Mouse (Mus musculus): ENCODE data around the gene Acss1.

The Acss1 gene

DNA sequence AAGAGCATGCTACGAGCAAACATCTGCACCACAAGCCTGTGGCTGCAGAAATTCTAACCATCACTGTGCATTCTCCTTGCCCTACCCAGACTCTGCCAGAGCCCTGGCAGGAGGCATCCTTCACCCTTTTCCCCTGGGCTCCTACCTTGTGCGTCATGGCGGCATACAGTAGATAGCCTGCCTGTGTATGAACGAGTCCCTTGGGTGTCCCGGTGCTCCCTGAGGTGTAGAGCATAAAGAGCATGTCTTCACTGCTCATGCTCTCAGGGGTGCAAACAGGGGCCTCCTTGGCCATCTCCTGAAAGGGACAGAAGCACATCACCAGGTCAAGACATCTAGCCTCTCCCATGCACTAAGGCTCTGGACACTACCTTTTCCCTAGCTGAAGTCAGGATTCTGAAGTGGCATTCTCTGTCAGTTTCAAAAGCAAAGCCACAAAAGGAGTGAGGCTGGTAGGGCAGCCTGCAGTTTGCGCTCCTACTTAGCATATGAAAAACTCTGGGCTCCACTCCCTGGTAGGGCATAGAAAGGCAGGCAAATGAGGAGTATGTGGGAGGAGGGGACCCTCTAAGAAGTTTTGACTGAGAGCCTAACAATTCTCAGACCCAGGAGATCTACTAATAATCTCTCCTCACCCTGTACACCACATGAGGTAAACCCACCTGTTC lies 30.5 kb downstream of the Acss1 start:
- no peak for DNase-seq

- no peak for DNase-seq
Observed at GRCm38 (mm10) chr2:150635877-150636446, 32.3 kb downstream of the Acss1 start.

DNA sequence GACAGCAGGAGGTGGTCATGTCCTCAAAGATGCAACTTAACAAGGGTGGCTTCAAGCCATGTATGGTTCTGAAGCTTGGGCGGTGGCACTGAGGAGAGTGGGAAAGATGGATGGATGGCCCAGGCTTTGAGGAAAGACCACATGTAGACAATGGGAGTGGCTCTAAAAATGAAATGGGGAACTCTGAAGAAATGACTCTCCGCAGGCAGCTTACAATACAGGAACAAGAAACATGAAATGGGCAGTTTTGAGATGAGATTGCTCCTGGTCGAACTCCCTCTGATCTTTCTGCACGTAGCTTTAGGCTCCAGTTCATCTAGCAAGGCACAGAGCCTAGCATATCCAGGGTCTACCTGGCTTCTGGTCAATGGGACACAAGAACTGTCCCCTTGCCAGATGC lies 39.0 kb downstream of the Acss1 start:
- no peak for DNase-seq

DNA sequence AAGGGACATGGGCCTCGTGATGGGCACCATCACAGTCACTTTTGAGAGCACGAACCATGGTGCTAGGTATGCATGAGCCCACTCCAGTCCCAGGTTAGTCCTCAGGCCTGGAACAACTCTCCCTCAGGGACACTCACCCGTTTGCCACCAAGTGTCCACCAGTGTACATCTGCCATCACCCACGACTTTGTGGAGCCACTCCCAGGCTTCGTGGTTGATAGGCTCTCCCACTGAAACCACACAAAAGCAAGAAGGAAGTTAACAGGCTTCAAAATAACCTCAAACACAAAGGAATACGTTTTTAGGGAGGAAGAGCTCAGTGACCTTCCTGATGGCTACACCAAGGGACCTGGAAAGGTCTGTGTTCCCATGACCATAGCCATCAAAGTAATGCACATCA lies 41.2 kb downstream of the Acss1 start:
- DNase-seq, result no peak

- DNase-seq, result no peak
Observed at GRCm38 (mm10) chr2:150624926-150625325, 43.4 kb downstream of the Acss1 start.

DNA sequence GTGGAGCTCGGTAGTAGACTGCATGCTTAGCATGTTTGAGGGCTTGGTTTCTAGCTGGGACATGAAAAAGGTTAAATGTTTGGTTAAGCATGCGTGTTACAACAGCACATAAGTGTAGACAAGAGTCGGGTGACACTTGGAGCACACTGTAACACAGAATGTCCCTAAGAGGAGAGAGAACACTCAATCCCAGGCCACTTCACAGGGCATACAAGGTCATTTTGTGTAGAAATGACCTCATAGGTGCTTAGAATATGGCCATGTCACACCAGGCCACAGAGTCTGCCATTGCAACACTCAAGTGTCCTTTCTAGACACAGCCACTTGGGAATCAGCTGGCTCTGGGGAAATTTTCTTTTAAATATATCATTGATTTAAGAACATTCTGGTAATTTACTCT lies 44.3 kb downstream of the Acss1 start:
- DNase-seq, result no peak

DNA sequence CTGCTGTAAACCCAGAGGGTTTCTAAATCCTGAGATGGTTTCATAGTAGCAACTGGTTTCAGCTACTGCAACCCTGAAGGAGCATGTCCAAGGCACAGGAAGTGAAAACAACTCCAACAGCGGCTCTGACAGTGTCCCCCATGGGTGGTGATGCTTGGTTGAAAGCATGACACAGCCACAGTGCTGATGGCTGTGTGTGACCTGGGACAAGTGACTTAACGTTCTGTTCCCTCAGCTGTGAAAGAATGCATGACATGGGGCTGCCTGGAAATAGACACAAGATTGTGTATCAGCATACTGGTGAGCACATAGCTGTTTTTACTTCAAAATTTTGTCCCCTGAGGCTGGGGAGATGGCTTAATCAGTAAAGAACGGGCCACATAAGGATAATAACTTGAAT lies 46.6 kb downstream of the Acss1 start:
- no peak for DNase-seq

DNA sequence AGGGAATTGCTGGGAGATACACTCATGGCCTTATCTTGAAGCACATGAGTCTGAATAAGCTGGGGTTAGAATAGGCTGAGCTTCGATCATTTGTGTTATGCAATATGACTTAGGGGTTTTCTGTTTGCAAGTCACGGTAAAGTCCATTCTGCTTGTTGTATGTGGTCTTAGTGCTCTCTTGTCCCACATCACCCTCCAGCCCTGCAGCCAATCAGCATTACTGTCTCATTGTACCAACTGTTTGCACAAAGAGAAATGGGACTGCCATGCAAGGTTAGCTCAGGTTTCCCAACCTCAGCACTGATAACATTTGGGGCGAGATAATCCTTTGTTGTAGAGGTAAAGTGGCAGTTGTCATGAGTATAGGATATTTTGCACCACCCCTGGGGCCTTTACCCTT lies 58.2 kb downstream of the Acss1 start:
- no peak for DNase-seq

DNA sequence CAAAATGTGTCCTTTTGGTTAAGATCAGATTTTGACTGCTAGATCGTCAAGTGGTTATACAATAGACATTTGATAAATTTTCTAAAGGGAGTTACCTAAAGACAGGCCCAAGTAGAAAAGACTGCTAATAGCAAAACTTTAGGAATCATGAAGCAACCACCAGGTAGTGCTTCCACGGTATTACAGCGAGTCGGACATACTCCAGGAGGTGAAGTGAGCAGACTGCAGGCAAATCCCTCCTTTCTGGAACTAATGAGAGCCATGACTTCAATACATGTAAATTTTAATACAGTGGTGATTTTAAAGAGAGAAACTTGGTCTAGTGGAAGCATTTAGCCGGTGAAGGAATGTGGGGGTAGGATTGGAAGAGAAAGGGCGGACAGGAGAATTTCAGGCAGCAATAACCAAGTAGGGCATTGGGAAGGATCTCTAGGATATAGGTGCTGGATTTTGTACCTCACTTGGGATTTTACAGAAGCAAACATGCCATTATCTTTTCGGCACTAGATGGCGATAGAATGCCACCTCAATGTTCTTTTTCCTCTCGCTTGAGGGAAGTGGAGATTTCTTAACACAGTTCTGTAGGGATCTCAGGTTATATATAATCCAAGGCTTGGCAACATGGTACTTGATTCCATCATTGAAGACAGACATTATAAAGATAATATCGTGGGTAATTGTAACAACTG lies 59.3 kb downstream of the Acss1 start:
- DNase-seq, result peak; percentile 40 to 73

- peak; percentile 97 to 98 for DNase-seq
Observed at GRCm38 (mm10) chr2:150608087-150608799, 60.1 kb downstream of the Acss1 start, which contains the start of gene Apmap. Gene Apmap (minus strand): TSS chr2:150608567.

GRCm38 (mm10) chr2:150607086-150607485 lies 61.2 kb downstream of the Acss1 start:
- DNase-seq, result no peak

DNA sequence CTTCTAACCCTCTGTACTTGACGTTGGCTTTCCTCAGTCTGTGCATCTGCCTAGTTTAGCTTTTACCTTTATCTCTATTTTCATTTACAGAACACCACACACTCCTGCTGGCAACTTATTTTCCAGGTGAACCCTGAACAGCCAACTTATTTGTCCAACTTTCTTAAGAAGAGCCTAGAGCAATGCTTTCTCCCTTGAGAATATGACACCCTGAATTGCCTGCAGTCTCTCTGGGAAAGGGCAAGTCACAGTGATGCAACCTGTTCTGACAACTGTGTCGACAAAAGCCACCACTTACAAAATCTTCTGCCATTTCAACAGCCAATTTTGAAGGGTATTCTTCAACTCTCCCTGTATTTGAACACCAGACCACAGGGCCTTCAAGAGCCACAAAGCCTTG lies 63.5 kb downstream of the Acss1 start:
- no peak for DNase-seq

DNA sequence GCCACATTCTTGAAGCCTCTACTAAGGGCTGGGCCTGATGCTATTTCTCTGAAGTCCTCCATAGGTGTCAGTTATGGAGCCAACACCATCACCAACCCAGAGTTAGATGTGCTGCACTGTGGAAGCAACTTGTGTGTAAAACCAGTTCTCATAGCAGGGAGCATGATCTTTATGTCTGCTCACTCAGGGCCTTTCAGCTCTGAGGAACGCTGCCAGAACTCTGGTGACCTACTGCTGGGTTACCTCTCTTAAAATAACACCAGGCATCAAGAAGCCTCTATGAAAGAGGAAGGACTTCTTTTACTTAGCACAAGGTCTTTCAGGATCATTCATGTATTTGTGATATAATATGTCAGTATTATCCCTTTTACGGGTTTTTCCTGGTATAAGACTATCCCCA lies 66.1 kb downstream of the Acss1 start:
- peak; percentile 11 to 16 for DNase-seq

- no peak for DNase-seq
Observed at GRCm38 (mm10) chr2:150600263-150600662, 68.0 kb downstream of the Acss1 start.

GRCm38 (mm10) chr2:150595411-150596190 lies 72.7 kb downstream of the Acss1 start:
- DNase-seq, result no peak

GRCm38 (mm10) chr2:150589076-150589475 lies 79.2 kb downstream of the Acss1 start:
- DNase-seq, result no peak

- DNase-seq, result no peak
Observed at GRCm38 (mm10) chr2:150579628-150580027, 88.7 kb downstream of the Acss1 start.

DNA sequence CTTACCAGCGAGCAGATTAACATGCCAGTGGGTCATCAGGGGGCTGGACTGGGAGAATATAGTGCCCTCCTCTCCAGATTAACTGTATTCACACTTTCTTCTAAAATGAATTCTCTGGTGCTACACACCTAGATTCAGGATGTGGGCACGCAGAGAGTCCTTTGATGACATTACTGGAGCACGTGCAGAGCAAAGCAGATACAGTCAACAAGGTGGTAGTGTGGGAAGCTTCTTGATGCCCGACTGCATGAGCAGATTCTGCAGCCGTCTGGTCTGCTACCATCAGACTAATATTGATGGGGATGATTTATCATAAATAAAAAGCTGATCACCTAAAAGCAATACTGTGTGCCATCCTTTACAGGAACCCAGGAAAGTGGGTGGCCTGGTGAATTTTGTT lies 89.7 kb downstream of the Acss1 start:
- no peak for DNase-seq

DNA sequence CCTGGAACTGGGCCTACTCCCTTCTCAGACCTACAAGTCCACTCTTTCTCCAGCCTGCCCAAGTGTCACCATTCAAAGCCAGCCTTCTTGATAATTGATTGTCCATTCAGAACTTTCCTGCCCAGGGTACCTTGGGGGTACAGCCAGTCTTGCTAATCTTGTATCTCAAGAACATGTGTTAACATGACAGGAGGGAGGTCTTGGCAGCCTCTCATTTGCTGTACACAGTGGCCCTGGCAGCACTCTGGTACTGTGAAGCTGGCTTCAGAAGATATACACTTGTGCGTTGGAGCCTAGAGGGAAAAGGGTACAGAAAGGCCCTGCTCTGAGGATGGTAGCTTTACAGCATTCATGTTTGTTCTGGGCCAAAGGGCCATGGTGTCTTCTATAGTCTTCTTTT lies 92.0 kb downstream of the Acss1 start:
- no peak for DNase-seq

DNA sequence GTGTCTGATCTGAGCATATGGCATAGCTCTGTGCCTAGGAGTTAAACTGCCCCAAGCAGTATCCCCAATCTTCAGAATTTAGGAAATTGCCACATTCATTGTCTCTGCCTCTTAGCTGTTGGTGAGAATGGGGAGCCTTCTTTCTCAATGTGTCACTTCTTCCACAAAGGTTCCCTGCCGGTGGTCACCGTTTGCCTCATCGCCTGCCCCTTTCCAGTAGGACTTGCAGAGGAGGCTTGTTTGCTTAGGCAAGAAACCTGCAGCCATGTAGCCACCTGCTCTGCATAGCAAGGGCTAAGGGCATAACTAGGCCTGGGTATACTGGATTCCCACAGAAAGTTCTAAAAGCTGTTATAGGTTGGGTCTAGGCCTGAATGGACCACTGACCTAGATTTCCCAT lies 95.8 kb downstream of the Acss1 start:
- DNase-seq, result no peak

DNA sequence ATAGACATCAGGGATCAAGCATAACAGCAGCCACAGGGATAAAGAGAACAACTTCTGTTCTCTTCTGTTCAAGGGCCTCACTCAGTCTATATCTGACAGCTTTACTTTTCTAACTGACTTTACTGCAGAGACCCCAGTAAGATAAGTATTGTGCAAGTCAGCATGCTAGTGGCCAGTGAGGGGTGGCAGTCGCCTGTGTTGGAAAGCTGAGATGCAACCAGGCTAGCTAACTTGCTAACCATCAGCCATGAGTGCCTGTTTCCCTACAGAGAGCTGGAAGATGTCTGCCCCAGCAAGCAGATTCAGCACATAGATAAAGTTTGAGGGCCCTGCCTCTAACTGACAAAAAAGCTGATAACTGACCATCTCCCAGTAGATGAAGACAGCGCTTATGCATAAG lies 97.5 kb downstream of the Acss1 start:
- DNase-seq, result no peak

GRCm38 (mm10) chr2:150569847-150570590 lies 98.3 kb downstream of the Acss1 start, which contains the start of gene Cst7:
Gene Cst7 (plus strand): TSS chr2:150570415.
- no peak for DNase-seq
